Mouse (Mus musculus) heart, adult 8-10 months (tissue): ENCODE results near the gene Recql5. TPM values are rescaled to one million over a fixed set of nuclear protein-coding genes. Genes with fewer than 3 reads are reported as not detected.

Experiments used
- DNase-seq: peaks from one replicate; pipeline ENCODE4 v3.0.0; 2022; ENCODE audit warnings: low spot score
- total RNA-seq, 4 experiments: library from RNA; stranded (reverse); gene quantifications; 2 replicates each; pipeline ENCODE4 v1.2.4; 2022

Recql5 gene
- total RNA-seq, 4 experiments from 2014 or later = 6.8 to 14.7 (median 8.2) TPM

GRCm38 (mm10) chr11:115901338-115902161, 31.7 kb downstream of the Recql5 start:
- no peak for DNase-seq

- DNase-seq = no peak
Observed at GRCm38 (mm10) chr11:115900561-115901337, 32.5 kb downstream of the Recql5 start.

- peak; percentile 69 for DNase-seq
Observed at GRCm38 (mm10) chr11:115899486-115900266, 33.6 kb downstream of the Recql5 start, which contains the start of gene Smim5. Gene Smim5, plus strand, starts transcription at chr11:115899966.

- DNase-seq = no peak
Observed at GRCm38 (mm10) chr11:115898886-115899285, 34.4 kb downstream of the Recql5 start.

GRCm38 (mm10) chr11:115898446-115898845, 34.8 kb downstream of the Recql5 start:
- no peak for DNase-seq

- no peak for DNase-seq
Observed at GRCm38 (mm10) chr11:115894755-115895520, 38.3 kb downstream of the Recql5 start.

- DNase-seq = no peak
Observed at GRCm38 (mm10) chr11:115893071-115893470, 40.2 kb downstream of the Recql5 start.

GRCm38 (mm10) chr11:115892213-115892612, 41.1 kb downstream of the Recql5 start:
- no peak for DNase-seq

GRCm38 (mm10) chr11:115889159-115889558, 44.1 kb downstream of the Recql5 start:
- DNase-seq = no peak

GRCm38 (mm10) chr11:115888020-115888419, 45.3 kb downstream of the Recql5 start:
- DNase-seq = no peak

- DNase-seq = no peak
Observed at GRCm38 (mm10) chr11:115886446-115886845, 46.8 kb downstream of the Recql5 start.

GRCm38 (mm10) chr11:115885281-115885680, 48.0 kb downstream of the Recql5 start:
- DNase-seq = no peak

- no peak for DNase-seq
Observed at GRCm38 (mm10) chr11:115884361-115884760, 48.9 kb downstream of the Recql5 start.

GRCm38 (mm10) chr11:115883251-115883650, 50.0 kb downstream of the Recql5 start:
- no peak for DNase-seq

GRCm38 (mm10) chr11:115881002-115881401, 52.3 kb downstream of the Recql5 start:
- no peak for DNase-seq

GRCm38 (mm10) chr11:115878071-115878470, 55.2 kb downstream of the Recql5 start:
- no peak for DNase-seq

GRCm38 (mm10) chr11:115877174-115877755, 56.0 kb downstream of the Recql5 start:
- no peak for DNase-seq

GRCm38 (mm10) chr11:115876438-115876837, 56.8 kb downstream of the Recql5 start:
- DNase-seq = no peak

GRCm38 (mm10) chr11:115875935-115876334, 57.3 kb downstream of the Recql5 start:
- DNase-seq = no peak

- no peak for DNase-seq
Observed at GRCm38 (mm10) chr11:115872437-115872836, 60.8 kb downstream of the Recql5 start.

- DNase-seq = no peak
Observed at GRCm38 (mm10) chr11:115869393-115869792, 63.9 kb downstream of the Recql5 start.
